Mouse (Mus musculus) embryonic fibroblast, embryonic 13.5 days (primary cell): Measurements from ENCODE around the gene Dennd1b. TPM values are rescaled to one million over a fixed set of nuclear protein-coding genes. Genes with fewer than 3 reads are reported as not detected.

Source experiments
- H3K27ac ChIP-seq: 2 replicates; pipeline ENCODE4 v1.5.1; 2012; ENCODE audit warnings: low read length, control low read depth, inconsistent platforms; ENCODE audit not compliant: insufficient read depth
- H3K4me1 ChIP-seq: 2 replicates; pipeline ENCODE4 v1.6.1; 2011; ENCODE audit warnings: low read length; ENCODE audit not compliant: control insufficient read depth, insufficient read depth
- H3K4me3 ChIP-seq: 2 replicates; pipeline ENCODE4 v1.5.1; 2011; ENCODE audit warnings: mild to moderate bottlenecking, control low read depth, low read length; ENCODE audit not compliant: insufficient read depth
- CTCF ChIP-seq: IDR thresholded peaks from 2 replicates; pipeline ENCODE4 v1.5.1; 2011; ENCODE audit warnings: mild to moderate bottlenecking, control low read depth, low read length, moderate library complexity, borderline replicate concordance; ENCODE audit not compliant: insufficient read depth
- POLR2A ChIP-seq: IDR thresholded peaks from 2 replicates; pipeline ENCODE4 v1.6.1; 2011; ENCODE audit warnings: low read depth, mild to moderate bottlenecking, control low read depth, low read length, moderate library complexity
- polyA plus RNA-seq: library from polyadenylated mRNA; stranded (reverse); fragments of >200 nt; gene quantifications from 2 replicates; pipeline ENCODE4 v1.2.4, GENCODE M21; 2011; ENCODE audit warnings: low read depth; ENCODE audit not compliant: missing spikeins, insufficient read length

Gene Dennd1b
- polyA plus RNA-seq, 1 experiment = 12.3 TPM

- H3K27ac ChIP-seq = no peak overlapping the region
- H3K4me1 ChIP-seq = no peaks in the 10 kb centered on the region; the same call in 1 of the 2 replicates
- TF ChIP-seq POLR2A (no peak), CTCF (no peak)
- no peak overlapping the region for H3K4me3 ChIP-seq
These were observed 25.4 kb upstream of the Dennd1b start for GRCm38 (mm10) chr1:138937686-138938370.

DNA sequence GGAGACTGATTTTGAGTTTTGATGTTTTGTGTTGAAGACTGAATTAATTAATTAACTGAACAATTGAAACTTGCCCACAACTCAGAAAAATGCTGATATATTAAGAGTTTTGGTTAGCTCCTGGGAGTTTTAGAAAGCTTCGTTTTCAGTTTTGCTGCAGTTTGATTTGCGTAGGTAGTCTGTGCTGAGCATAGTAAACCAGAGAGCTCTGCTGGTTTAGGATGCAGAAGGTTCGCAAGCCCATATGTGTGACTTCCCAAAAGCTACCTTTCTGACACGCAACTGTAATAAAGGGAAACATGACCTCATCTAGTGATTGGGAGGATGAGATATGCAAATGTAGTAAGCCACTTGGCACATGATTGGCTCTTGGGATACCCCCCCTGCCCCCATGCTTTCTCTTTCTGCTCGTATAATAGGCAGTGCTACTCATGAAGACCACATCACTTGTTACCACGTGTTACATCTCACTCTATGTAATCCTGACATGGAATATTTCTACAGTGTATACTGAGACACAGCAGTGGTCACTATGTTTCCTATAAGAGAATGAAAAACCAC lies 23.6 kb upstream of the Dennd1b start:
- Histone ChIP-seq H3K4me1 (no peaks in the 10 kb centered on the region; the same call in 1 of the 2 replicates), H3K27ac (no peak overlapping the region), H3K4me3 (no peak overlapping the region)
- TF ChIP-seq CTCF (no peak), POLR2A (no peak)

GRCm38 (mm10) chr1:138940407-138940806 lies 22.8 kb upstream of the Dennd1b start:
- no peak overlapping the region for H3K27ac ChIP-seq
- no peak for TF ChIP-seq POLR2A
- no peak for TF ChIP-seq CTCF
- no peaks in the 10 kb centered on the region; the same call in 1 of the 2 replicates for H3K4me1 ChIP-seq
- H3K4me3 ChIP-seq = no peak overlapping the region

- H3K27ac ChIP-seq = no peak overlapping the region
- H3K4me3 ChIP-seq = no peak overlapping the region
- no peak for TF ChIP-seq CTCF
- TF ChIP-seq POLR2A = no peak
- H3K4me1 ChIP-seq = no peaks in the 10 kb centered on the region
These were observed 11.1 kb upstream of the Dennd1b start for GRCm38 (mm10) chr1:138952173-138952572.

GRCm38 (mm10) chr1:138954978-138955377 lies 8.3 kb upstream of the Dennd1b start:
- Histone ChIP-seq H3K4me3 (no peak overlapping the region), H3K27ac (no peak overlapping the region), H3K4me1 (peaks cover 2% of the 10 kb centered on the region)
- TF ChIP-seq POLR2A (no peak), CTCF (no peak)

- Histone ChIP-seq H3K4me3 (no peak overlapping the region), H3K4me1 (peaks cover 2% of the 10 kb centered on the region), H3K27ac (no peak overlapping the region)
- no peak for TF ChIP-seq CTCF
These were observed 7.8 kb upstream of the Dennd1b start for GRCm38 (mm10) chr1:138955455-138955854.

- peaks cover 2% of the 10 kb centered on the region for H3K4me1 ChIP-seq
- no peak overlapping the region for H3K27ac ChIP-seq
- TF ChIP-seq CTCF (no peak), POLR2A (no peak)
- no peak overlapping the region for H3K4me3 ChIP-seq
These were observed 6.7 kb upstream of the Dennd1b start for GRCm38 (mm10) chr1:138956511-138956910.

- H3K4me3 ChIP-seq = no peak overlapping the region
- no peak for TF ChIP-seq CTCF
- TF ChIP-seq POLR2A = no peak
- no peak overlapping the region for H3K27ac ChIP-seq
- peaks cover 2% of the 10 kb centered on the region for H3K4me1 ChIP-seq
These were observed 6.1 kb upstream of the Dennd1b start for GRCm38 (mm10) chr1:138957111-138957510.

GRCm38 (mm10) chr1:138958863-138959262 lies 4.4 kb upstream of the Dennd1b start:
- no peak for TF ChIP-seq CTCF
- TF ChIP-seq POLR2A = no peak
- H3K4me3 ChIP-seq = no peak overlapping the region
- H3K27ac ChIP-seq = no peak overlapping the region
- peaks cover 7% of the 10 kb centered on the region for H3K4me1 ChIP-seq

DNA sequence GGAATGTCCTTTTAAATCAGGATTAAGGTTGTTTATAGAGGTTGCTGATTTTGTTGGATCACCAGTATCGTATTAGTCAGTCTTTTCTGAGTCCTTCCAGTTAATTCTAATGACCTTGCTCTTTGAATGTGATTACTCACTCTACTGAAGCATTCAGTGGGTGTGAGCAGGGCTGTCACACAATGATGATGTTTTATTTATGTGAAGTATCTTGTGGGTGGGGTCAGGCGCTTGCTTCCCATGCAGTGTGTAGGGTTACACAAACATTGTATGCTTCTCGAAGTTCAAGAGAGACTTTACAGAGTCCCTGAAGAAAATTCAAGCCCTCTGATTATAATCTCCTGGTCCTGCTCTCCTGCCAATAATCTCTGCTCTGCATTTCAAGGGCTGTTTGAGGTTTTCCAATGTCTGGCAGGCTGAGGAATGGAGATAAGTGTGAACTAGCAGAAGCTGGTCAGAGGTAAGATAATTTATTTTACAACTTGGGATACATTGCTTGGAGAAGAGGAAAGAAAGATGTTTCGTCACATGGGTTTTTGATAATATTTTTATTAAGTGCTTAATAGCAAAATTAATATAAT lies 3.2 kb upstream of the Dennd1b start:
- TF ChIP-seq POLR2A (no peak), CTCF (no peak)
- H3K27ac ChIP-seq = no peak overlapping the region
- H3K4me3 ChIP-seq = no peak overlapping the region
- H3K4me1 ChIP-seq = peaks cover 7% of the 10 kb centered on the region
